Mouse (Mus musculus) embryonic facial prominence, embryonic 11.5 days (tissue): Measurements from ENCODE around the gene Cct2. TPM values are rescaled to one million over a fixed set of nuclear protein-coding genes. Genes with fewer than 3 reads are reported as not detected.

Experiments used
- ATAC-seq: fragments of 200-750 bp; cut with Nextera tagmentation; replicated peaks from 2 replicates; pipeline ENCODE4 v1.8.0; 2017; ENCODE audit warnings: low read depth; ENCODE audit not compliant: insufficient number of reproducible peaks, low FRiP score, low TSS enrichment
- DNase-seq: peaks from one replicate; pipeline ENCODE4 v3.0.0-alpha.2; 2015; ENCODE audit warnings: low spot score
- H3K27ac ChIP-seq: fragments of 300-500 bp; sonication (generic); replicated peaks from 2 replicates; pipeline ENCODE4 v1.5.1; 2014; ENCODE audit warnings: mild to moderate bottlenecking, low read depth, low read length, control low read depth
- H3K27me3 ChIP-seq: fragments of 300-500 bp; sonication (generic); 2 replicates; pipeline ENCODE4 v1.6.1; 2014; ENCODE audit warnings: mild to moderate bottlenecking, low read length, moderate library complexity, mixed read lengths; ENCODE audit not compliant: control insufficient read depth, insufficient read depth
- H3K36me3 ChIP-seq: fragments of 300-500 bp; sonication (generic); replicated peaks from 2 replicates; pipeline ENCODE4 v1.6.1; 2014; ENCODE audit warnings: low read depth, mild to moderate bottlenecking, low read length, moderate library complexity, mixed read lengths; ENCODE audit not compliant: control insufficient read depth, insufficient read depth
- H3K4me1 ChIP-seq: fragments of 300-500 bp; sonication (generic); 2 replicates; pipeline ENCODE4 v1.6.1; 2014; ENCODE audit warnings: low read length, mixed read lengths; ENCODE audit not compliant: control insufficient read depth, insufficient read depth
- H3K4me2 ChIP-seq: fragments of 300-500 bp; sonication (generic); 2 replicates; pipeline ENCODE4 v1.6.1; 2014; ENCODE audit warnings: low read depth, mild to moderate bottlenecking, control low read depth, low read length, moderate library complexity
- H3K4me3 ChIP-seq: fragments of 300-500 bp; sonication (generic); 2 replicates; pipeline ENCODE4 v1.5.1; 2014; ENCODE audit warnings: low read depth, low read length, control low read depth
- H3K9ac ChIP-seq: fragments of 300-500 bp; sonication (generic); replicated peaks from 2 replicates; pipeline ENCODE4 v1.6.1; 2014; ENCODE audit warnings: mild to moderate bottlenecking, control low read depth, low read length
- H3K9me3 ChIP-seq: fragments of 300-500 bp; sonication (generic); replicated peaks from 2 replicates; pipeline ENCODE4 v1.6.1; 2016; ENCODE audit warnings: mild to moderate bottlenecking, low read length, inconsistent platforms, mixed read lengths; ENCODE audit not compliant: control insufficient read depth
- WGBS: fragments of 180-500 bp; shearing (Covaris S2); extraction: QIAGEN DNeasy Blood & Tissue Kit; methylation state at CpG from one replicate; pipeline ENCODE4 v1.1.7; 2014; 5-methylcytosine and 5-hydroxymethylcytosine counted together
- polyA plus RNA-seq: library from polyadenylated mRNA; unstranded; fragments of >200 nt; fragmentation: Nextera tagmentation; extraction: Ambion mirVana; gene quantifications from 2 replicates; pipeline ENCODE4 v1.2.1, GENCODE M21; 2014

Cct2 gene
- polyA plus RNA-seq, 1 experiment from 2014 or later: 384 TPM

DNA sequence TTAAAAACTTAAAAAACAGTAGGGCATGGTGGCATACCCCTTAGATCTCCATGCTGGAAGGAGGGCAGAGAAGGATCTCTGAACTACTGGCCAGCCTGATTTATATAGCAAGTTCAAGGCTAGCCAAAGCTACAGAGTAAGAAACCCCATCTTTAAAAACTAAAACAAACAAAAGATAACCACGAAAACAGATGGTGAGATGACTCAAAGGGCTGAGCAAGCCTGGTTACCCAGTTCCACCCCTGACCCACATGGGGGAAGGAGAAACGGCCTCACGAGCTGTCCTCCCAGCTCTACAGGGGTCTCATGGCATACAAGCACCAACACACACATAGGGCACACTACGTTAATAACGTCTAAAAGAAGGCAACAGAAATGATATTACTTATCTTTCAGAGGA is 36.6 kb upstream of the Cct2 start:
- Histone ChIP-seq H3K9me3 (no peaks in the 10 kb centered on the region), H3K27ac (no peak overlapping the region), H3K36me3 (no peaks in the 10 kb centered on the region; the same call in 1 of the 2 replicates), H3K4me1 (no peaks in the 10 kb centered on the region), H3K9ac (no peak overlapping the region), H3K4me3 (no peak overlapping the region), H3K4me2 (no peak overlapping the region), H3K27me3 (no peaks in the 10 kb centered on the region)
- no peak for DNase-seq
- 70% methylated on average over 5 of the region's 5 CpGs for WGBS
- ATAC-seq: no peak

DNA sequence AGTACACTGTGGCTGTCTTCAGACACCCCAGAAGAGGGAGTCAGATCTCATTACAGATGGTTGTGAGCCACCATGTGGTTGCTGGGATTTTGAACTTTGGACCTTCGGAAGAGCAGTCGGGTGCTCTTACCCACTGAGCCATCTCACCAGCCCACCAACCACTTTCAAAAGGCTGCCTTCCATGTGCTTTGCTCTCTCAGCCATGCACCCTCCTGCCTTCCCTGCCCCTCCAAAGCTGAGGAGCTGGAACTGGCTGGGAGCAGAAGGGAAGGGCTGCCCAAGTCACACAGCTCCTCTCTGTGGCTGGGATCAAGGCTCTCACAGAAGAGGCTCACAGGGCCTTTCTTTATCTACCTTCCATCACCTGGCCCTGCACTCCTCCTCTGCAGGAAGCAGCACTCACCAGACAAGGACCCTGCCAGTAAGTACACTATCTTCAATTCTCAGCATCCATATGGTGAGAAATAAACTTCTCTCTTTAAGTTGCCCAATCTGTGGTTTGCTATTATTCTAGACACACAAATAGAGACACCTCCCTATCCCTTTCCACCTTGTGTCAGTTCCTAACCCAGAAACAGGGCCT is 33.6 kb upstream of the Cct2 start:
- H3K4me3 ChIP-seq: no peak overlapping the region
- H3K27me3 ChIP-seq: no peaks in the 10 kb centered on the region
- no peak overlapping the region for H3K27ac ChIP-seq
- H3K4me1 ChIP-seq: no peaks in the 10 kb centered on the region
- no peak for ATAC-seq
- H3K9me3 ChIP-seq: no peaks in the 10 kb centered on the region
- H3K4me2 ChIP-seq: no peak overlapping the region
- no peak overlapping the region for H3K9ac ChIP-seq
- WGBS: 86% methylated on average over 2 of the region's 2 CpGs
- DNase-seq: no peak
- no peaks in the 10 kb centered on the region; the same call in 1 of the 2 replicates for H3K36me3 ChIP-seq

DNA sequence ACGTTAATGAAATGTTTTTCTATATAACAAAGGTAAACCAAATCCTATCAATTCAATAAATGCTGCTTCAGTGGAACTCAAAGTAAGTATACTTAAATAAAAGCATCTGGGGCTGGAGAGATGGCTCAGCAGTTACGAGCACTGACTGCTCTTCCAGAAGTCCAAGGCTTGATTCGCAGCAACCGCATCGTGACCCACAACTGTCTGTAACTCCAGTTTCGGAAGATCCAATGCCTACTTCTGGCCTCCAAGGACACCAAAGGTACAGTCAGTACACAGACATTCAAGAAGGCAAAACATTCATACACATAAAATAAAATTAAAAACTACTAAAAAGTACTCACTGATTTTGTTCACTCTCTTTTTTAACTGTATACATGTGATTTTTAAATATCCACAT is 32.5 kb upstream of the Cct2 start:
- Histone ChIP-seq H3K4me1 (no peaks in the 10 kb centered on the region), H3K9me3 (no peaks in the 10 kb centered on the region), H3K27me3 (no peaks in the 10 kb centered on the region), H3K9ac (no peak overlapping the region), H3K27ac (no peak overlapping the region), H3K36me3 (no peaks in the 10 kb centered on the region; the same call in 1 of the 2 replicates), H3K4me2 (no peak overlapping the region), H3K4me3 (no peak overlapping the region)
- 91% methylated on average over 6 of the region's 6 CpGs for WGBS
- ATAC-seq: no peak
- DNase-seq: no peak

DNA sequence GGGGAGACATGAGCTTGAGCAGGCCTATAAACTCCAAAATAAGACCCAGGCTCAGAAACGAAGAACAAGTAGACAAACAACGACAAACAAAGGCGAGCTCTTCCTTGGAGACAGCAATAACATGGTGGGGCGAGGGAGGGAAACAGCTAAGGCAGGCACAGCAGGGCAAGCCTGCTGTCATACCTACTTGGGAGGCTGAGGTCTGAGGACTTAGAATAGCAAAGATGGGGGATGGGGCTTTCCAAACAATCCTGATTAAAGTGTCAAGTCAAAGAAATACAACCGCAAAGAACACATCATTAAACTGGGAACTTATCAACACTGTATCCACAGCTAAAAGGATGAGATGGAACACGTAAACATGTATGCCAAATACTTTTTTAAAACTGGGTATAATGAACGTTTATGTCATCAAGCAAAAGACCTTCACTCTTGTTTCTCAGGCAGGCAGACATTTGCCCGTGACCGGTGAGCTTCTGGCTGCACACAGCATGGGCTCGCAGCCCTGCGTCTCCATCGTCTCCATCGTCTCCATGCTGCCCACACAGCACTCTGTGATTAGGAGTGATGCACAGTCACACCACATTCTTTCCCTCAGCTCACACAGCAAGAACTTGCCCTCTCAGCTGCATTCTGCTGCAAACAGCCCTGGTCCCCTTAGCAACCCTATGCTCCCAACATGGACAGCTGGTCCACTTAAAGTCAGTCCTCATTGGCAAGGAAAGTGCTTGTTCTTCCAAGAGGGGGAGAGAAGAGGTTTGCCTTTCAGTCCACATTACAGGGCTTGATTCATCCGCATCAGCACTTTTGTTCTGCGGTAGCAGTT is 31.1 kb upstream of the Cct2 start:
- peak; percentile 14 for DNase-seq
- no peak overlapping the region for H3K4me3 ChIP-seq
- no peaks in the 10 kb centered on the region; the same call in 1 of the 2 replicates for H3K36me3 ChIP-seq
- no peaks in the 10 kb centered on the region for H3K9me3 ChIP-seq
- H3K27ac ChIP-seq: 0 out of 2 replicates have a peak overlapping the region, but pooled peaks have one; percentile 28
- H3K27me3 ChIP-seq: no peaks in the 10 kb centered on the region
- no peak overlapping the region for H3K4me2 ChIP-seq
- no peaks in the 10 kb centered on the region for H3K4me1 ChIP-seq
- no peak overlapping the region for H3K9ac ChIP-seq
- ATAC-seq: peak; percentile 74
- 62% methylated on average over 15 of the region's 15 CpGs for WGBS

DNA sequence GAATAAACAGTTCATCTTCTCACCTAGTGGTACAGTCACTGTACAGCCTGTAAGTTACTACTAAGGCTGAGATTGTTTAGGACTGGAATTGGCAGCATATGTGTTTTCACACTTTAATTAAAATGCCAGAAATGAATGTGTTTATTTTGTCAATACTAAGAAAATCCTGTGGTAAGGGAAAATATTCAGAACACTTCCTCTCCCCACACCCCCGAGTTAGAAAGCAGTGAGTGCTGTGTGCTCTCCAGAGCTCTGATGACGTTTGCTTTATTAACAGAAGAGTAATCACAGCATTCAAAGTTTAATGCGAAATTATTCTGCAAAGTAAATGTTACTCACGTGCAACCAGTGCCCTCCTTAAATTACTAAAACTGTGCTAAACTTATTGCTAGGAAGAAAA is 26.0 kb upstream of the Cct2 start:
- WGBS: 74% methylated on average over 4 of the region's 4 CpGs
- Histone ChIP-seq H3K27ac (no peak overlapping the region), H3K4me3 (no peak overlapping the region), H3K9ac (no peak overlapping the region), H3K4me1 (no peaks in the 10 kb centered on the region), H3K4me2 (no peak overlapping the region), H3K9me3 (no peaks in the 10 kb centered on the region), H3K27me3 (no peaks in the 10 kb centered on the region), H3K36me3 (no peaks in the 10 kb centered on the region)
- no peak for ATAC-seq
- no peak for DNase-seq

DNA sequence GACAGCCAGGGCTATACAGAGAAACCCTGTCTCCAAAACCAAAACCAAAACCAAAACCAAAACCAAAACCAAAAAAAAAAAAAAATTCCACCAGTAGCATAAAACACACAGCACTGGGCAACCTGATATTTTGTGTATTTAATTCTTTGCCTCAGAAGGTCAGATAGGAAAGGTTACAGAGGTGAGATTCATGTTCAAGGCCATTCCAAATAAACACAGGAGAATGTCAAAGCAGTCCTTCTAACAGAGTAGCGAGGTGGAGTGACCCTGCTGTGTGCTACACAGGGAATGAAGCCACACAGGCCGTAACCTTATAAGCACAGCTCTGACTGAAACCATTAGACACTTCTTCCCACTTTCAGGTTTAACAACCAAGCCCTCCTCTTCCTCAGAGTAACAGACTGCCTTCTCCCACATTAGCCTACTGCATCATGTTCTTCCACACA is 18.3 kb upstream of the Cct2 start:
- 80% methylated on average over 2 of the region's 2 CpGs for WGBS
- ATAC-seq: no peak
- no peaks in the 10 kb centered on the region; the same call in 1 of the 2 replicates for H3K36me3 ChIP-seq

DNA sequence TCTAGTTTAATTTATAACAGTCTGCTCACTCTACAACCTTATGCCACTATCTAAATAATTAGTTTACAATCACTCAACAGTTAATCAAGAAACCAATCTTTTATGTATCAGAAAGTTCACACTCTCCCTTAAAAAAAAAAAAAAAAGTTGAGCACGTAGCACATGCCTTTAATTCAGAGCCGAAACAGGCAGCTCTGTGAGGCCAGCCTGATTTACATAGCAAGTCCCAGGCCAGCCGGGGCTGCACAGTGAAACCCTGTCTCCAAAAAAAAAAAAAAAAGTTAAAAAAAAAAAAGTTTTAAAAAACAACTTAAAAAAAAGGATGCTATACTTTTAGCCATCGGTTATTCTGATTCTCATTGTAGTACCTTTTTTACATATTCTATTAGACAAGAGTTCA is 17.7 kb upstream of the Cct2 start:
- DNase-seq (no peak), ATAC-seq (no peak)
- Histone ChIP-seq H3K4me1 (no peaks in the 10 kb centered on the region), H3K27ac (no peak overlapping the region), H3K4me3 (no peak overlapping the region), H3K9ac (no peak overlapping the region), H3K27me3 (no peaks in the 10 kb centered on the region), H3K4me2 (no peak overlapping the region), H3K36me3 (no peaks in the 10 kb centered on the region; the same call in 1 of the 2 replicates), H3K9me3 (no peaks in the 10 kb centered on the region)
- 84% methylated on average over 4 of the region's 4 CpGs for WGBS

More for the DNA sequence above, 18.3 kb upstream of the Cct2 start:
- Histone ChIP-seq H3K4me3 (no peak overlapping the region), H3K9me3 (no peaks in the 10 kb centered on the region), H3K27ac (no peak overlapping the region), H3K9ac (no peak overlapping the region), H3K27me3 (no peaks in the 10 kb centered on the region), H3K4me2 (no peak overlapping the region), H3K4me1 (no peaks in the 10 kb centered on the region)
- DNase-seq: no peak

DNA sequence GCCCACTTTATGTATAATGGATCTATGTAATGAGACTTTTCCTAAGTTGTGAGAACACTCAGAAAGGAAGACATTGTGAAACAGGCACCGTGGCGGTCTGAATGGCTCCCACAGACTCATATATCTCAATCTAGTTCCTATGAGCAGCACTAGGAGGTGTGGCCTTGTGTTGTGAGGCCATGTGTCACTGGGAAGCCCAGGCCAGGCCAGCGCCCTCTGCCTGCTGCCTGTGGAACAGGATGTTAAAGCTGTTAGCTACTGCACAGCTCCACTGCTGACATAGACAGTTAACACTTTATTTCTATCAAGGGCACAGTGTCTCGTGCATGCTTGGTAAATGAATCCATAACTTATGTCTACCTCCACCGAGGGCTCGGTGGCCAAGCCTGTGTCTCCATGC is 14.7 kb upstream of the Cct2 start:
- Histone ChIP-seq H3K9me3 (no peaks in the 10 kb centered on the region), H3K9ac (no peak overlapping the region), H3K36me3 (peaks cover 3% of the 10 kb centered on the region; the same call in 1 of the 2 replicates), H3K27me3 (no peaks in the 10 kb centered on the region), H3K4me2 (no peak overlapping the region), H3K27ac (no peak overlapping the region), H3K4me1 (no peaks in the 10 kb centered on the region), H3K4me3 (no peak overlapping the region)
- DNase-seq: no peak
- 81% methylated on average over 6 of the region's 6 CpGs for WGBS
- ATAC-seq: no peak
